Mouse (Mus musculus) spleen, adult 2 months (tissue): Measurements from ENCODE around the gene Traf4. TPM values are rescaled to one million over a fixed set of nuclear protein-coding genes. Genes with fewer than 3 reads are reported as not detected.
A peak's percentile ranks its signal among the peaks of the same experiment; 100 is the strongest.

ENCODE experiments used
- DNase-seq, 2 experiments: peaks; one replicate each; pipeline versions ENCODE4 v3.0.0 to v3.0.0-alpha.2; 2012 to 2021; ENCODE audit warnings: low spot score in 2 of 2, low read depth in 1 of 2
- H3K27ac ChIP-seq: fragments of 200-500 bp; 2 replicates; pipeline ENCODE4 v1.5.1; 2012; ENCODE audit warnings: low read length, inconsistent platforms; ENCODE audit not compliant: insufficient read depth
- H3K27me3 ChIP-seq: fragments of 200-500 bp; 2 replicates; pipeline ENCODE4 v1.6.1; 2012; ENCODE audit warnings: mild to moderate bottlenecking, moderate library complexity, low read length, inconsistent platforms; ENCODE audit not compliant: control insufficient read depth, insufficient read depth
- H3K36me3 ChIP-seq: fragments of 200-500 bp; 2 replicates; pipeline ENCODE4 v1.6.1; 2012; ENCODE audit warnings: mild to moderate bottlenecking, low read length, inconsistent platforms; ENCODE audit not compliant: control insufficient read depth, insufficient read depth
- H3K4me1 ChIP-seq: fragments of 200-500 bp; 2 replicates; pipeline ENCODE4 v1.6.1; 2011; ENCODE audit warnings: inconsistent platforms; ENCODE audit not compliant: control insufficient read depth, insufficient read depth, insufficient read length
- H3K4me3 ChIP-seq: fragments of 200-500 bp; 2 replicates; pipeline ENCODE4 v1.5.1; 2011; ENCODE audit warnings: mild to moderate bottlenecking, inconsistent platforms; ENCODE audit not compliant: insufficient read depth, insufficient read length; ENCODE audit errors: extremely low read depth
- CTCF ChIP-seq: fragments of 200-500 bp; IDR thresholded peaks from 2 replicates; pipeline ENCODE4 v1.5.1; 2011; ENCODE audit warnings: mild to moderate bottlenecking, inconsistent platforms; ENCODE audit not compliant: insufficient read depth, insufficient read length, insufficient replicate concordance; ENCODE audit errors: extremely low read depth
- POLR2A ChIP-seq: fragments of 200-500 bp; IDR thresholded peaks from 2 replicates; pipeline ENCODE4 v1.6.1; 2011; ENCODE audit warnings: low read depth, low read length, inconsistent platforms
- WGBS: fragments of 180-500 bp; shearing (Covaris S2); methylation state at CpG from one replicate; pipeline ENCODE4 v1.1.7; 2018; 5-methylcytosine and 5-hydroxymethylcytosine counted together
- polyA plus RNA-seq: library from polyadenylated mRNA; depleted of rRNA; stranded (reverse); fragments of >200 nt; gene quantifications from 2 replicates; pipeline ENCODE4 v1.2.3, GENCODE M21; 2012

The Traf4 gene
- polyA plus RNA-seq, 1 experiment, result 43.4 TPM

- H3K27ac ChIP-seq, result no peak overlapping the region
- 87% methylated on average over 13 of the region's 13 CpGs for WGBS
- TF ChIP-seq CTCF (no peak), POLR2A (no peak)
- peaks cover 43% of the 10 kb centered on the region for H3K36me3 ChIP-seq
- no peak for DNase-seq
- H3K4me1 ChIP-seq, result no peaks in the 10 kb centered on the region
- no peak overlapping the region for H3K4me3 ChIP-seq
- no peaks in the 10 kb centered on the region for H3K27me3 ChIP-seq
These were observed 40.2 kb upstream of the Traf4 start for GRCm38 (mm10) chr11:78205361-78206206.

- no peaks in the 10 kb centered on the region for H3K27me3 ChIP-seq
- no peak overlapping the region for H3K27ac ChIP-seq
- H3K36me3 ChIP-seq, result peaks cover 36% of the 10 kb centered on the region
- DNase-seq, result no peak
- no peak overlapping the region for H3K4me3 ChIP-seq
- 73% methylated on average over 6 of the region's 6 CpGs for WGBS
- TF ChIP-seq CTCF (no peak), POLR2A (no peak)
- no peaks in the 10 kb centered on the region for H3K4me1 ChIP-seq
These were observed 38.9 kb upstream of the Traf4 start for GRCm38 (mm10) chr11:78204287-78204686.

GRCm38 (mm10) chr11:78202372-78202771 is 37.0 kb upstream of the Traf4 start:
- Histone ChIP-seq H3K4me1 (no peaks in the 10 kb centered on the region), H3K27me3 (no peaks in the 10 kb centered on the region), H3K4me3 (no peak overlapping the region), H3K36me3 (peaks cover 18% of the 10 kb centered on the region), H3K27ac (no peak overlapping the region)
- TF ChIP-seq CTCF, result no peak
- no peak for TF ChIP-seq POLR2A
- WGBS, result 87% methylated on average over 3 of the region's 3 CpGs
- no peak for DNase-seq

- Histone ChIP-seq H3K36me3 (no peaks in the 10 kb centered on the region), H3K27me3 (no peaks in the 10 kb centered on the region), H3K27ac (peak overlapping the region; percentile 28; the same call in 1 of the 2 replicates), H3K4me3 (peak overlapping the region; percentile 55), H3K4me1 (peaks cover 4% of the 10 kb centered on the region; the same call in 1 of the 2 replicates)
- WGBS, result 76% methylated on average over 23 of the region's 23 CpGs
- TF ChIP-seq CTCF (no peak), POLR2A (no peak)
- no peak for DNase-seq
These were observed 29.9 kb upstream of the Traf4 start for GRCm38 (mm10) chr11:78195101-78195863.

- H3K36me3 ChIP-seq, result no peaks in the 10 kb centered on the region
- H3K4me3 ChIP-seq, result peak overlapping the region; percentile 55
- H3K4me1 ChIP-seq, result peaks cover 4% of the 10 kb centered on the region; the same call in 1 of the 2 replicates
- DNase-seq, result peak in 1 of 2 experiments; percentile 66
- no peak for TF ChIP-seq POLR2A
- no peak for TF ChIP-seq CTCF
- 0 out of 2 replicates have a peak, but pooled peaks cover 2% of the 10 kb centered on the region for H3K27me3 ChIP-seq
- H3K27ac ChIP-seq, result peak overlapping the region; percentile 28; the same call in 1 of the 2 replicates
- WGBS, result 3% methylated on average over 29 of the region's 30 CpGs
These were observed 29.2 kb upstream of the Traf4 start for GRCm38 (mm10) chr11:78194411-78195100.

GRCm38 (mm10) chr11:78193113-78193512 is 27.7 kb upstream of the Traf4 start, which contains the start of gene Proca1:
Gene Proca1, plus strand, starts transcription at chr11:78193392.
- DNase-seq, result no peak
- Histone ChIP-seq H3K4me3 (no peak within 1 kb of the TSS), H3K4me1 (peaks cover 12% of the 10 kb centered on the region), H3K27ac (no peak within 1 kb of the TSS), H3K36me3 (no peaks in the 10 kb centered on the region), H3K27me3 (peaks cover 17% of the 10 kb centered on the region)
- 64% methylated on average over 1 of the region's 1 CpGs for WGBS
- TF ChIP-seq CTCF, result no peak
- TF ChIP-seq POLR2A, result no peak
